Mouse (Mus musculus): Measurements from ENCODE around the gene Cd52. TPM values are rescaled to one million over a fixed set of nuclear protein-coding genes. Genes with fewer than 3 reads are reported as not detected.

Gene Cd52
- polyA plus RNA-seq, 1 experiment from 2014 or later, result 8.3 TPM

DNA sequence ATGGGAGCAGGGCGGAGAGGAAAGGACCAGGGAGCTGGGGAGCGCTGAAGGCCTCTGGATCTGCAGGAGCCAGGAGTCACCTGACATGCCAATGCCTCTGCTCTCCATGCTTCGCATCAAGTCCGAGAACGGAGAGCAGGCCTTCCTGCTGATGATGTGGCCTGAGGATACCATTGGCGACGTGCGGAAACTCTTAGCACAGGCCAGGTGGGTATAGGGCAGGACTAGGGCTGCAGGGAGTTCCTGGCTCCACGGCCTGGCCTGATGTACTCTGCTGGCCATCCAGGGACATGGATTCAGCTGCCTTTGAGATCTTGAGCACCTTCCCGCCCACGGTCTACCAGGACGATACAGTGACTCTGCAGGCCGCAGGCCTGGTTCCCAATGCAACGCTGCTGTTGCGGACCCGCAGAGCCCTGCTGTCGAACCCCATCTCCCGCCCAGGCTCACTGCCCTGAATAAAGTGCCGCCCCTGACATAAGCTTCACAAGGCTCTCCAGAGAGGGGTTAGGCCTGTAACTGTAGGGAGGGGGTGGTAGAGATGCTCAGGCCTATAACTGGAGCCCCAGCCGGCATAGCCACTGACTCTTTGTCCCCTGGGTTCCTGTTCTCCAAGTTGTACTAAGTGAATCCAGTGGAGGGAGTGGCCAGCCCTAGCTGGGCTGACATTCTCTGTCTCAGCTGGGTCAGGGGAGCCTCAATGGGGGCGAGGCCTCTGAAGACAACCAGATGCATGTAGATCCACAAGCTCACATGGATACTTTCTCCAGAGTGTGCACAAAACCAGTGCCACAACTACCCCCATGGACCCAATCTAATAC is 31.6 kb upstream of the Cd52 start:
- Histone ChIP-seq H3K27me3 (no peaks in the 10 kb centered on the region), H3K4me1 (peaks cover 22% of the 10 kb centered on the region), H3K36me3 (peaks cover 13% of the 10 kb centered on the region; the same call in 1 of the 2 replicates), H3K9ac (0 out of 2 replicates have a peak overlapping the region, but pooled peaks have one; percentile 9), H3K4me2 (replicated peaks) (0 out of 2 replicates have a peak overlapping the region, but pooled peaks have one; percentile 84), H3K27ac (no peak overlapping the region), H3K9me3 (no peaks in the 10 kb centered on the region), H3K4me3 (no peak overlapping the region)
- no peak for ATAC-seq (ENCODE audit: insufficient number of reproducible peaks, insufficient read depth, low FRiP score, low TSS enrichment)
- 86% methylated on average over 21 of the region's 21 CpGs for WGBS

DNA sequence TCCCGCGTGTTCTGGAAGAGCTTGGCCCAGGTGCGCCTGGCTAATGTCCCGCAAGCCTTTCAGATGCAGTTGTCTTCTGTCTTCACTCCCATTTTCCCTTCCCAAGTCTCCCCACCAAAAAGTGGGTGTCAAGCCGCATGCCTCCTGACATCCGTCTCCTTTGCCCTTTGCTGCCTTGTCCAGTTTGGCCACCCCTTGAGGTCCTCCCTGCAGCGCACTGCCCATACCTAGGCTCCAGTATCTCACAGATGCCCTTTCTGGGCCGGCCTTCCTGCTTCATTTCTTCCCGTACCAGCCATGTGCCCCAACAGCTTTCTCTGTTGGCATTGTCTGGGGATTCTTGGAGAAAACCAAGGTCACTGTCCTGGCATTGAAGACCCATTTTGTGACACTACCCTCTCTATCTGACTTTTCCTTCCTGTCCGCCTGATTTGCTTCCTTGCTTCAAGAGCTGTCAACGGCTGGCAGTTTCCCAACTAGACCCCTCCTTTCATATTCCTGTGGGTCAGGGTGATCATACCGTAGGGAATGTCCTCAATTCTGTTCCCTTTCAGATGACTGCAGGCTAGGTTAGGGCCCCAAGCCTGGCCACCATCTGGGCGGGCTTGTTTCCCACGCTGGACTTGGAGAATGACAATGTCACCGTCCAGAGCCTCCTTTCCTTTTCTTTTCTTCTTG is 30.6 kb upstream of the Cd52 start:
- Histone ChIP-seq H3K27ac (no peak overlapping the region), H3K4me2 (replicated peaks) (no peak overlapping the region), H3K4me1 (peaks cover 22% of the 10 kb centered on the region), H3K9ac (no peak overlapping the region), H3K36me3 (peaks cover 4% of the 10 kb centered on the region; the same call in 1 of the 2 replicates), H3K27me3 (no peaks in the 10 kb centered on the region), H3K9me3 (no peaks in the 10 kb centered on the region), H3K4me3 (no peak overlapping the region)
- WGBS, result 89% methylated on average over 15 of the region's 15 CpGs
- ATAC-seq (ENCODE audit: insufficient number of reproducible peaks, insufficient read depth, low FRiP score, low TSS enrichment), result no peak

DNA sequence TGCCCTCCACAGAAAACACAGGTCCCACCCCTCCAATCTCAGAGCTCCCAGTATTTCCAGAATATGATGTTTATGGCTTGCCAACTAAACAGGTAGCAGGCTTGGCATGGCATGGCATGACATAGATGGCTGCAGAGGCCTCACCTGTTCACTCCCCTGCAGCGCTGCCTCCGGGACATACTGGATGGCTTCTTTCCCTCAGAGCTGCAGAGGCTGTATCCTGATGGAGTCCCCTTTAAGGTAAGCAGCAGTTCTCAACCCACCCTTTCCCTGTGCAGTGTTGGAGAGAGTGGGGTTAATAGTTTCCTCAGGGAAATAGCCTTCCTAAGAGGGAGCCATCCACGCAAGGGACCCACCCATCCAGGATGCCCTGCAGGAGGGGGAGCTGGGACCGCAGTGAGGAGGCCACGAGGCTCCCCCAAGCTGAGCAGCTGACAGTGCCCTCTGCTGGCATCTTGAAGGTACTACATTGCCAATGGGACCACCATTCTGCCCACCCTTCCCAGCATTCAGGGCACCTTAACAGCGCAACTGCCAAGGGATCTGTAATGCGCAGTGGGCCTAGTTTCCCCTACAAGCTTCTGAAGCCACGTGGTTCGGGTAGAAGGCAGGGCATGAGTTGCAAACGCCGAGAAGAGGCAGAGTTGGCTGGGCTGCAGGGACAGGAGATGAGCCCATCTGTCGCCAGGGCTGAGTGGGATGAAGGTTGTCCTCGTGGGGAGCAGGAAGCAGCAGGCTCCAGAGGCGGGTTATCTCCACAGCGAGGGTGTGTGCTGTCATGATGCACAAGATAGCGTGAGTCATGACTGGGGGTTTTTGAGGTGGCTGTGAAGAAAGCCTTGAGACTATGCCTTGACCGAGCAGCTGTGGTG is 29.0 kb upstream of the Cd52 start:
- Histone ChIP-seq H3K4me3 (no peak overlapping the region), H3K9ac (no peak overlapping the region; the same call in 1 of the 2 replicates), H3K27ac (no peak overlapping the region), H3K9me3 (no peaks in the 10 kb centered on the region), H3K27me3 (no peaks in the 10 kb centered on the region), H3K36me3 (0 out of 2 replicates have a peak, but pooled peaks cover 2% of the 10 kb centered on the region), H3K4me1 (peaks cover 15% of the 10 kb centered on the region), H3K4me2 (replicated peaks) (no peak overlapping the region)
- WGBS, result 30% methylated on average over 17 of the region's 17 CpGs
- no peak for ATAC-seq (ENCODE audit: insufficient number of reproducible peaks, insufficient read depth, low FRiP score, low TSS enrichment)

DNA sequence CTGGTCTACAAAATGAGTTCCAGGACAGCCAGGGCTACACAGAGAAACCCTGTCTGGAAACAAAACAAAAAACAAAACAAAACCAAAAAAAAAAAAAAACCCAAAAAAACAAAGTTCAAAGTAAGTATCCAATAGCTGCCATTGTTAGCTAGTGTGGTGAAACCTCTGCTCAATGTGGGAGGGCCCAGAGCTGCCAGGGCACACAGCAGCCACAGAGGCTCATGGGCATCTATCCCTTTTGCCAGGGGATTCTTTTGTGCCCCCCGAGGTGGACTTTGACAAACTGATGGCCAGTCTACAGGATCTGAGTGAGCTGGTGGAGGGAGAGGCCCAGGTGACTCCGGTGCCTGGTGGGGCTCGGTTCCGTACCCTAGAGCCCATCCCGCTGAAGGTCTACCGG is 28.3 kb upstream of the Cd52 start:
- Histone ChIP-seq H3K9me3 (no peaks in the 10 kb centered on the region), H3K27me3 (no peaks in the 10 kb centered on the region), H3K36me3 (0 out of 2 replicates have a peak, but pooled peaks cover 2% of the 10 kb centered on the region), H3K4me1 (peaks cover 16% of the 10 kb centered on the region), H3K4me3 (no peak overlapping the region), H3K4me2 (replicated peaks) (no peak overlapping the region), H3K27ac (no peak overlapping the region), H3K9ac (no peak overlapping the region)
- 95% methylated on average over 6 of the region's 6 CpGs for WGBS
- ATAC-seq (ENCODE audit: insufficient number of reproducible peaks, insufficient read depth, low FRiP score, low TSS enrichment), result no peak

DNA sequence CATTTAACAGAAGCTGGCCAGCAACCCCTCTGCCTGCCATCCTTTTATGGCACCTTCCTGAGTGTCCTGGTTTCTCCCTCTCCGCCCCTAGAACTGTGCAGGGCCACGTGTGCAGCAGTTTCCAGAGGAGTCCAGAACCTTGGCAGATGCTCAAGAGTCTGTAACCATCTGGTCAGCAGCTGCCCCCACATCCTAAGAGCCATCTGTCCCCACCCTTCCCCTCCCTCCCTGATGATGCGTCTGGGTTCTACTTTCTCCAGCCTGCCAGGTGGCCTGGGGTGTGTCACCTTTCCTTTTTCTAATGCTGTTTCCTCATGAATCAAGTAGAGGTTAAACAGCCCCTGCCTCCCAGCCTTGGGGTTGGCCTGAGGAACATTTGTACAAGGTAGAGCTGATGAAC is 27.4 kb upstream of the Cd52 start:
- no peaks in the 10 kb centered on the region for H3K9me3 ChIP-seq
- no peak overlapping the region for H3K4me2 ChIP-seq (replicated peaks)
- no peaks in the 10 kb centered on the region for H3K27me3 ChIP-seq
- no peak overlapping the region for H3K9ac ChIP-seq
- 0 out of 2 replicates have a peak, but pooled peaks cover 2% of the 10 kb centered on the region for H3K36me3 ChIP-seq
- no peak overlapping the region for H3K4me3 ChIP-seq
- no peak overlapping the region for H3K27ac ChIP-seq
- H3K4me1 ChIP-seq, result peaks cover 10% of the 10 kb centered on the region
- 34% methylated on average over 3 of the region's 3 CpGs for WGBS
- no peak for ATAC-seq (ENCODE audit: insufficient number of reproducible peaks, insufficient read depth, low FRiP score, low TSS enrichment)

DNA sequence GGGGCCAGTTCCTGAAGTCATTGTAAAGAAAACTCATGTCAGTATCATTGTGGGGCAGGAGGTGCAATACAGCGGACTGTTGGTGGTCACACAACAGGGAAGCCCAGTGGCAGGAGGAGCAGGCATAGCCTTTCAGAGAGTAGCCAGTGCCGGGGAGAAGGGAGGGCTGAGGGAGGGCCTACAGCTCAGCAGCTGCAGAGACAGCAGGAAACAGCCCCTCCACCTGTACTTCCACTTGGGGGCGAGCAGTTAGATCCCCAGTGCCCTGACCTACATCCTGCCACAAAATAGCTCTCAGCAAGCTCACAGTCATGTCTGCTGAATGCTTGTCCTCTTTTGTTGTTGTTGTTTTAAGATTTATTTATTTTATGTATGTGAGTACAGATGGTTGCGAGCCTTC is 26.7 kb upstream of the Cd52 start:
- peaks cover 3% of the 10 kb centered on the region; the same call in 1 of the 2 replicates for H3K4me1 ChIP-seq
- H3K9ac ChIP-seq, result no peak overlapping the region
- no peak for ATAC-seq (ENCODE audit: insufficient number of reproducible peaks, insufficient read depth, low FRiP score, low TSS enrichment)
- H3K9me3 ChIP-seq, result no peaks in the 10 kb centered on the region
- H3K36me3 ChIP-seq, result no peaks in the 10 kb centered on the region
- no peak overlapping the region for H3K4me2 ChIP-seq (replicated peaks)
- H3K4me3 ChIP-seq, result no peak overlapping the region
- H3K27me3 ChIP-seq, result no peaks in the 10 kb centered on the region
- no peak overlapping the region for H3K27ac ChIP-seq
- WGBS, result 36% methylated on average over 4 of the region's 4 CpGs

DNA sequence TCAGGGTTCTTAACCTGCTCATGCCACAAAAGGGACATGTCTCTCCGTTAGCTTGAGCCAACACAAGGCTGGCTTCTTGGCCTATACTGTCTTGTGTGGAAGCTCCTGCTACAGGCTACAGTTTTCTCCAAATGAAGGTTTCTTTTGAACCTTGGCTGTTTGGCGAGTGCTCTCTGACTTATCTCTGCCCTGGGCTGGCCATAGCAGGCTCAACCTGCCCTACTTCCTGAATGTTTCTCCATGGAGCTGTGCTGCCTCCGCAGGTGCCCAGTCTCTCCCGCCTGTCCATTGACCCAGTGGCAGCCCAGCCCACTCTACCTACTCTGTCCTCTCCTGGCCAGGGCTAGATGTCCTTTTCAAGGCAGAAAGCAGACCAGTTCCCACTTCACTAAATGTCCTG is 26.0 kb upstream of the Cd52 start:
- no peak for ATAC-seq (ENCODE audit: insufficient number of reproducible peaks, insufficient read depth, low FRiP score, low TSS enrichment)
- H3K36me3 ChIP-seq, result no peaks in the 10 kb centered on the region
- 74% methylated on average over 4 of the region's 4 CpGs for WGBS
- H3K27me3 ChIP-seq, result no peaks in the 10 kb centered on the region
- H3K27ac ChIP-seq, result no peak overlapping the region
- no peak overlapping the region for H3K4me2 ChIP-seq (replicated peaks)
- no peak overlapping the region for H3K9ac ChIP-seq
- no peak overlapping the region for H3K4me3 ChIP-seq
- H3K9me3 ChIP-seq, result no peaks in the 10 kb centered on the region
- H3K4me1 ChIP-seq, result peaks cover 2% of the 10 kb centered on the region; the same call in 1 of the 2 replicates

DNA sequence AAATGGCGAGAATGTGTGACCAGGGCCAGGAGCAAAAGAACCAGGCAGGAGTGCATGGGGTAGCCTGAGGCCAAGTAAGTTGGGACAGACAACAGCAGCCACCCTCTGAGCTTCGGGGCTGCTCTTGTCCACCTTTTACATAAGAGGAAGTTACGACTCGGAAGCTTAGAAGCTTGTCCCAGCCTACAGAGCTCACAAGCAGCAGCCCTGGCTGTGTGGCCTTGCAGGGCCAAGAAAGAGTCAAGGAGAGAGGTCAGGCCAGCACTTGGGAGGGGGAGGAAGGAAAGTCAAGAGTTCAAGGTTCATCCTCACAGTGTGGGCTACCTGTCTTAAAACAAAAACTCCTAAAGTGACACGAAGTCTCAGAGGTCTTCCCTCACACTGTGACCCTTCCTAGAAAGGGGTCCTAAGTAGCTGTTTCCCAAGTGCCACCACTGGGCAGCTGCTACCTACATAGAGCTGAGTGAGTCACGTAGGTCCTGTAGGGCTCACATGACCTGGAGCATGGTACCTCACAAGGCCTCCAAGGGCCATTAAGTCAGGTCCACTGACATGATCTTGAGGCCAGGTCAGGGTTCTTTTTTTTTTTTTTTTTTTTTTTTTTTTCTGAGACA is 25.4 kb upstream of the Cd52 start:
- Histone ChIP-seq H3K9ac (no peak overlapping the region), H3K36me3 (no peaks in the 10 kb centered on the region), H3K9me3 (no peaks in the 10 kb centered on the region), H3K4me1 (peaks cover 2% of the 10 kb centered on the region; the same call in 1 of the 2 replicates), H3K27ac (no peak overlapping the region), H3K4me2 (replicated peaks) (no peak overlapping the region), H3K4me3 (no peak overlapping the region), H3K27me3 (no peaks in the 10 kb centered on the region)
- WGBS, result 74% methylated on average over 6 of the region's 6 CpGs
- ATAC-seq (ENCODE audit: insufficient number of reproducible peaks, insufficient read depth, low FRiP score, low TSS enrichment), result no peak

DNA sequence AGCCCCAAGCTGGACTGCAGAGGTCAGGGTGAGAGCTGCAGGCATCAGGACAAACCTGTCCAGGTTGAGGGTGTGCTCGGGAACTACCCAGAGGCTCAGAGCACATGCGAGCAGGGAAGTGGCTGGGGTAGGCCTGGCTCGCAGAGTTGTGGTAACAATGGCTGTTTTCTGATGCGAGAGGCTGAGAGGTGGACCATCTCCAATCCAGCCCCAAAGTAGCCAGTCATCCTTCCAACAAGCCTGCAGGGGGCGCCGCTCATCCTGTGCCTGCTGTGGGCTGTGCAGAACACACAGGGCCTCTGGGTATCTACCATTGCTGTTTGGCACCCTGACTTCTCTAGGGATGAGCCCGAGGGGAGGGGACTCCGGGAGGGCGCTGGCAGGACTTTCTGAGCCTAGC is 24.8 kb upstream of the Cd52 start:
- H3K4me1 ChIP-seq, result peaks cover 2% of the 10 kb centered on the region; the same call in 1 of the 2 replicates
- H3K36me3 ChIP-seq, result no peaks in the 10 kb centered on the region
- ATAC-seq (ENCODE audit: insufficient number of reproducible peaks, insufficient read depth, low FRiP score, low TSS enrichment), result no peak
- no peak overlapping the region for H3K9ac ChIP-seq
- 65% methylated on average over 9 of the region's 9 CpGs for WGBS
- no peak overlapping the region for H3K27ac ChIP-seq
- H3K4me2 ChIP-seq (replicated peaks), result no peak overlapping the region
- no peaks in the 10 kb centered on the region for H3K27me3 ChIP-seq
- H3K4me3 ChIP-seq, result no peak overlapping the region
- H3K9me3 ChIP-seq, result no peaks in the 10 kb centered on the region

DNA sequence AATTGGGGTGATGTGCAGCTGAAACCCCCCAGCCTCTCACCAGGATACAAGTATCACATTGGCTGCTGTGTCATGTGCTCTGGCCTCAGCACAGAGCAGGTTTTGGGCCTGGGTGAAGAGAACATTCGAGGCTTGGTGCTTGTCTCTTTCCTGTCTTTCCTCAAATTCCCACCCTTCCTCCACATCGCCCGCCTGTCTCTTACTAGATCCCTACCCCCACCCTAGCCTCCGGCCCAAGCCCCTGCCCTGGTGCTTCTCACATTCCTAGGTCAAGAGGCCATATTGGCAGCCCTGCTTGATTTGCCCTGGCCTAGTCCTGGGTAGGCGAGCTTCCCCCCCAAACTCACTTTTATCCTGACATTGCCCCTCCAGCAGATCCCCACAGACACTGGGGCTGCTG is 24.2 kb upstream of the Cd52 start:
- 44% methylated on average over 5 of the region's 5 CpGs for WGBS
- Histone ChIP-seq H3K4me2 (replicated peaks) (no peak overlapping the region), H3K27me3 (no peaks in the 10 kb centered on the region), H3K36me3 (no peaks in the 10 kb centered on the region), H3K9ac (no peak overlapping the region), H3K27ac (no peak overlapping the region), H3K9me3 (no peaks in the 10 kb centered on the region), H3K4me3 (no peak overlapping the region), H3K4me1 (peaks cover 2% of the 10 kb centered on the region; the same call in 1 of the 2 replicates)
- ATAC-seq (ENCODE audit: insufficient number of reproducible peaks, insufficient read depth, low FRiP score, low TSS enrichment), result no peak

Data from embryonic facial prominence, embryonic 12.5 days (tissue).